Mouse (Mus musculus): ENCODE measurements at regions not wholly inside any gene's neighbourhood (a gene's known extent, or its start where the extent isn't known, plus 50 kb on each side); places are given as distances from the start of the nearest gene placed in this dataset.

- no peak for DNase-seq (ENCODE audit: extremely low spot score in 1 of 2, low spot score in 1 of 2)
Measured at GRCm38 (mm10) chr9:23016733-23017132, 206.1 kb upstream of the Bmper start.

GRCm38 (mm10) chr9:23024061-23024460 lies 198.8 kb upstream of the Bmper start:
- no peak for DNase-seq (ENCODE audit: extremely low spot score in 1 of 2, low spot score in 1 of 2)

GRCm38 (mm10) chr9:23025247-23025646 lies 197.6 kb upstream of the Bmper start:
- DNase-seq (ENCODE audit: extremely low spot score in 1 of 2, low spot score in 1 of 2) = no peak

- DNase-seq (ENCODE audit: extremely low spot score in 1 of 2, low spot score in 1 of 2) = peak; percentile 30 to 75
Measured at GRCm38 (mm10) chr9:23027377-23028313, 195.2 kb upstream of the Bmper start.

- DNase-seq (ENCODE audit: extremely low spot score in 1 of 2, low spot score in 1 of 2) = no peak
Measured at GRCm38 (mm10) chr9:23029421-23029820, 193.5 kb upstream of the Bmper start.

- DNase-seq (ENCODE audit: extremely low spot score in 1 of 2, low spot score in 1 of 2) = no peak
Measured at GRCm38 (mm10) chr9:23030138-23030537, 192.7 kb upstream of the Bmper start.

- no peak for DNase-seq (ENCODE audit: extremely low spot score in 1 of 2, low spot score in 1 of 2)
Measured at GRCm38 (mm10) chr9:23030546-23030945, 192.3 kb upstream of the Bmper start.

- DNase-seq (ENCODE audit: extremely low spot score in 1 of 2, low spot score in 1 of 2) = no peak
Measured at GRCm38 (mm10) chr9:23031916-23032315, 191.0 kb upstream of the Bmper start.

GRCm38 (mm10) chr9:23035306-23035705 lies 187.6 kb upstream of the Bmper start:
- no peak for DNase-seq (ENCODE audit: extremely low spot score in 1 of 2, low spot score in 1 of 2)

GRCm38 (mm10) chr9:23035901-23036610 lies 186.8 kb upstream of the Bmper start:
- DNase-seq (ENCODE audit: extremely low spot score in 1 of 2, low spot score in 1 of 2) = no peak

GRCm38 (mm10) chr9:23037513-23037914 lies 185.4 kb upstream of the Bmper start:
- no peak for DNase-seq (ENCODE audit: extremely low spot score in 1 of 2, low spot score in 1 of 2)

GRCm38 (mm10) chr9:23039588-23039987 lies 183.3 kb upstream of the Bmper start:
- no peak for DNase-seq (ENCODE audit: extremely low spot score in 1 of 2, low spot score in 1 of 2)

- DNase-seq (ENCODE audit: extremely low spot score in 1 of 2, low spot score in 1 of 2) = no peak
Measured at GRCm38 (mm10) chr9:23041025-23041424, 181.9 kb upstream of the Bmper start.

- DNase-seq (ENCODE audit: extremely low spot score in 1 of 2, low spot score in 1 of 2) = no peak
Measured at GRCm38 (mm10) chr9:23041537-23042472, 181.1 kb upstream of the Bmper start.

- no peak for DNase-seq (ENCODE audit: extremely low spot score in 1 of 2, low spot score in 1 of 2)
Measured at GRCm38 (mm10) chr9:23043006-23043405, 179.9 kb upstream of the Bmper start.

- no peak for DNase-seq (ENCODE audit: extremely low spot score in 1 of 2, low spot score in 1 of 2)
Measured at GRCm38 (mm10) chr9:23045486-23045885, 177.4 kb upstream of the Bmper start.

GRCm38 (mm10) chr9:23050751-23051150 lies 172.1 kb upstream of the Bmper start:
- no peak for DNase-seq (ENCODE audit: extremely low spot score in 1 of 2, low spot score in 1 of 2)

- no peak for DNase-seq (ENCODE audit: extremely low spot score in 1 of 2, low spot score in 1 of 2)
Measured at GRCm38 (mm10) chr9:23059526-23059925, 163.3 kb upstream of the Bmper start.

GRCm38 (mm10) chr9:23060526-23060925 lies 162.3 kb upstream of the Bmper start:
- DNase-seq (ENCODE audit: extremely low spot score in 1 of 2, low spot score in 1 of 2) = no peak

GRCm38 (mm10) chr9:23061179-23061929 lies 161.5 kb upstream of the Bmper start:
- no peak for DNase-seq (ENCODE audit: extremely low spot score in 1 of 2, low spot score in 1 of 2)

Data from layer of hippocampus, postnatal 25 days (tissue).